Mouse (Mus musculus): ENCODE measurements at regions not wholly inside any gene's neighbourhood (a gene's known extent, or its start where the extent isn't known, plus 50 kb on each side); places are given as distances from the start of the nearest gene placed in this dataset.

- DNase-seq (ENCODE audit: extremely low spot score, low spot score) = no peak
Observed at GRCm38 (mm10) chr1:151087811-151088511, 94.4 kb upstream of the Gm47985 start.

- no peak for DNase-seq (ENCODE audit: extremely low spot score, low spot score)
Observed at GRCm38 (mm10) chr1:151088535-151089125, 93.7 kb upstream of the Gm47985 start.

- no peak for DNase-seq (ENCODE audit: extremely low spot score, low spot score)
Observed at GRCm38 (mm10) chr1:151092035-151092434, 90.3 kb upstream of the Gm47985 start.

- no peak for DNase-seq (ENCODE audit: extremely low spot score, low spot score)
Observed at GRCm38 (mm10) chr1:151095344-151096050, 86.8 kb upstream of the Gm47985 start.

- DNase-seq (ENCODE audit: extremely low spot score, low spot score) = no peak
Observed at GRCm38 (mm10) chr1:151096079-151096478, 86.3 kb upstream of the Gm47985 start.

- DNase-seq (ENCODE audit: extremely low spot score, low spot score) = no peak
Observed at GRCm38 (mm10) chr1:151097506-151097905, 84.8 kb upstream of the Gm47985 start.

- DNase-seq (ENCODE audit: extremely low spot score, low spot score) = no peak
Observed at GRCm38 (mm10) chr1:151098763-151099162, 83.6 kb upstream of the Gm47985 start.

- no peak for DNase-seq (ENCODE audit: extremely low spot score, low spot score)
Observed at GRCm38 (mm10) chr1:151100565-151101483, 81.5 kb upstream of the Gm47985 start.

GRCm38 (mm10) chr1:151101516-151101915, 80.8 kb upstream of the Gm47985 start:
- no peak for DNase-seq (ENCODE audit: extremely low spot score, low spot score)

- DNase-seq (ENCODE audit: extremely low spot score, low spot score) = no peak
Observed at GRCm38 (mm10) chr1:151102061-151102460, 80.3 kb upstream of the Gm47985 start.

GRCm38 (mm10) chr1:151102646-151103391, 79.5 kb upstream of the Gm47985 start:
- no peak for DNase-seq (ENCODE audit: extremely low spot score, low spot score)

GRCm38 (mm10) chr1:151103522-151104037, 78.8 kb upstream of the Gm47985 start:
- DNase-seq (ENCODE audit: extremely low spot score, low spot score) = no peak

- DNase-seq (ENCODE audit: extremely low spot score, low spot score) = no peak
Observed at GRCm38 (mm10) chr1:151104346-151104745, 78.0 kb upstream of the Gm47985 start.

- DNase-seq (ENCODE audit: extremely low spot score, low spot score) = no peak
Observed at GRCm38 (mm10) chr1:151104806-151105205, 77.5 kb upstream of the Gm47985 start.

GRCm38 (mm10) chr1:151105251-151105650, 77.1 kb upstream of the Gm47985 start:
- no peak for DNase-seq (ENCODE audit: extremely low spot score, low spot score)

- DNase-seq (ENCODE audit: extremely low spot score, low spot score) = no peak
Observed at GRCm38 (mm10) chr1:151107401-151107800, 74.9 kb upstream of the Gm47985 start.

- DNase-seq (ENCODE audit: extremely low spot score, low spot score) = no peak
Observed at GRCm38 (mm10) chr1:151109333-151109732, 73.0 kb upstream of the Gm47985 start.

- no peak for DNase-seq (ENCODE audit: extremely low spot score, low spot score)
Observed at GRCm38 (mm10) chr1:151110412-151110811, 71.9 kb upstream of the Gm47985 start.

GRCm38 (mm10) chr1:151111683-151112082, 70.7 kb upstream of the Gm47985 start:
- no peak for DNase-seq (ENCODE audit: extremely low spot score, low spot score)

- no peak for DNase-seq (ENCODE audit: extremely low spot score, low spot score)
Observed at GRCm38 (mm10) chr1:151112390-151112789, 69.9 kb upstream of the Gm47985 start.
